In the genomic region with DNA sequence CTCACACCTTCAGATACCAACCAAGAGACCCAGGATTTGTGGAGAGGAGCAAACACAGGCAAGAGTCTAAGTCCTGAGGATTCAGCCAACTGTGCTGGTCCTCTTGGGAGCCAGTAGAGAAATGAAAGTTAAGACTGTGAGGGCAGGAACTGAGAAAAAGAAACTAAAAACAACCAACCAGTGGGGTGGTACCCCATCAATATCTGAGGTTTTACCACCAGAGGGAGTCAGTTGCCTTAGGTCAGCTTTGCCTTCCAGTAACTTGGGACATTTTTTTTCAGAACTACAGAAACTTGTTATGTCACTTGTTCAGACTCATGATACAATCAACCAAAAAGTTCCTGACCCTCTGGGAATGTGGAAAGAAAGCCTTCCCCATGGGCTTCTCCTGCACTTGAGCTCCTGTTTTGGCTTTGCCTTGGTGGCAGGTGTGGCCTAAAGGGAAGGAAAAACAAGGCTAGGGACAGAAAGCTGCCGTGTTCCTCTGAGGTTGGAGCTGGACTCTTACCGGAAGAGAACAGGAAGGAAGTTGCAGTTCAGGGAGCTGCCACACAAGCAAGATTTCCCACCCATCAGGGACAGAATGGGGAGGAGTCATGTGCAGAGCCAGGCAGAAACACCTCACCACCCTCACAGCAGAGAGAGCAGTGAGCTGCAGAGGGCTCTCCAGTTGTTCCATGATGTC, we compare ENCODE assay signal across 8 mouse cellular contexts. TPM values are rescaled to one million over a fixed set of nuclear protein-coding genes. Genes with fewer than 3 reads are reported as not detected.
A peak's percentile ranks its signal among the peaks of the same experiment; 100 is the strongest.
DNase-seq lines count a peak whose midpoint lies in the region; ATAC-seq lines count a peak whose summit lies in the region.

No protein-coding gene starts in this region.

- peak; percentile 93 for ATAC-seq in common myeloid progenitor, adult 5-6 weeks (replicated peaks; ENCODE audit: low read depth, poor library complexity, severe bottlenecking)

- DNase-seq in spleen, adult 18-20 months: peak; percentile 36 to 40
- no peak for DNase-seq in spleen, postnatal 14 days (ENCODE audit: low spot score in 2 of 2)
- DNase-seq in kidney, adult 18-20 months: peak; percentile 33
- peak; percentile 58 for DNase-seq in lung, postnatal 36 days
- DNase-seq in left cerebral cortex, adult 18-20 months (ENCODE audit: low spot score in 2 of 2): no peak
- DNase-seq in ovary, adult 18-20 months (ENCODE audit: low spot score): no peak
- DNase-seq in cerebellum, postnatal 25 days: no peak

RNA-seq across cellular contexts. Expression of a gene that starts 18.9 kb away (rescaled TPM):
- 35.5 and 36.2 TPM in 2 replicates for total RNA-seq in common myeloid progenitor, adult 5-6 weeks (2017)
- 1 to 10 TPM in 1 of 2 experiments, under 1 TPM in 1; 0.67 to 1.0 TPM for total RNA-seq in left cerebral cortex, adult 18-20 months (2021)

RNA-seq across cellular contexts. Expression of a gene that starts 45.5 kb away (rescaled TPM):
- total RNA-seq in common myeloid progenitor, adult 5-6 weeks (2017): 0.27 and 1.5 TPM in 2 replicates
- total RNA-seq in left cerebral cortex, adult 18-20 months (2021): not detected

Comparison
In these comparisons a context has a peak if more than half of its experiments do, and no peak if none do; other contexts are left out.
1. DNase-seq: peak in spleen, adult 18-20 months (2 of 2), kidney, adult 18-20 months (single experiment) and lung, postnatal 36 days (single experiment); none in spleen, postnatal 14 days (0 of 2), left cerebral cortex, adult 18-20 months (0 of 2), ovary, adult 18-20 months (single experiment) and cerebellum, postnatal 25 days (0 of 2).
2. RNA of a gene that starts 18.9 kb away (total RNA-seq): 35.5 to 36.2 TPM in common myeloid progenitor, adult 5-6 weeks; 0.67 to 1.0 TPM in left cerebral cortex, adult 18-20 months; every median in the first group is over 10 times any median in the second.